Mouse (Mus musculus): ENCODE data around the gene Srcap. TPM values are rescaled to one million over a fixed set of nuclear protein-coding genes. Genes with fewer than 3 reads are reported as not detected.
"Not testable (repeated sequence)": the region's sequence is repeated elsewhere in the genome, so short reads cannot be mapped to it uniquely, and the experiment has no call there.

Srcap gene
- polyA plus RNA-seq, 1 experiment from 2014 or later, result 30.9 TPM

- ATAC-seq (ENCODE audit: extremely low read depth, insufficient number of reproducible peaks, low FRiP score, low TSS enrichment), result no peak
- peaks cover 42% of the 10 kb centered on the region for H3K4me1 ChIP-seq
- 95% methylated on average over 11 of the region's 11 CpGs for WGBS
- H3K36me3 ChIP-seq, result peaks cover 53% of the 10 kb centered on the region
- H3K9ac ChIP-seq, result 0 out of 2 replicates have a peak overlapping the region, but pooled peaks have one; percentile 50
- H3K4me2 ChIP-seq, result peak overlapping the region; percentile 94; the same call in 1 of the 2 replicates
- no peaks in the 10 kb centered on the region for H3K9me3 ChIP-seq
- no peak overlapping the region for H3K4me3 ChIP-seq
- no peaks in the 10 kb centered on the region for H3K27me3 ChIP-seq (replicated peaks)
- no peak overlapping the region for H3K27ac ChIP-seq (replicated peaks)
Measured at GRCm38 (mm10) chr7:127476336-127476735, 35.4 kb upstream of the Srcap start.

GRCm38 (mm10) chr7:127476855-127477254 lies 34.9 kb upstream of the Srcap start:
- Histone ChIP-seq H3K27ac (replicated peaks) (peak overlapping the region; percentile 98), H3K36me3 (peaks cover 58% of the 10 kb centered on the region), H3K27me3 (replicated peaks) (no peaks in the 10 kb centered on the region), H3K9me3 (no peaks in the 10 kb centered on the region), H3K9ac (peak overlapping the region; percentile 97), H3K4me2 (peak overlapping the region; percentile 94), H3K4me1 (peaks cover 46% of the 10 kb centered on the region), H3K4me3 (peak overlapping the region; percentile 81)
- no peak for ATAC-seq (ENCODE audit: extremely low read depth, insufficient number of reproducible peaks, low FRiP score, low TSS enrichment)
- WGBS, result 73% methylated on average over 4 of the region's 4 CpGs

- no peaks in the 10 kb centered on the region for H3K27me3 ChIP-seq (replicated peaks)
- peak overlapping the region; percentile 98 for H3K27ac ChIP-seq (replicated peaks)
- no peaks in the 10 kb centered on the region for H3K9me3 ChIP-seq
- H3K36me3 ChIP-seq, result peaks cover 68% of the 10 kb centered on the region
- under 1% methylated on average over 50 of the region's 50 CpGs for whole genome bisulfite sequencing
- peak overlapping the region; percentile 97 for H3K9ac ChIP-seq
- peak overlapping the region; percentile 81 for H3K4me3 ChIP-seq
- peak; percentile 89 for ATAC-seq (ENCODE audit: extremely low read depth, insufficient number of reproducible peaks, low FRiP score, low TSS enrichment)
- H3K4me2 ChIP-seq, result peak overlapping the region; percentile 94
- H3K4me1 ChIP-seq, result peaks cover 38% of the 10 kb centered on the region
Measured at GRCm38 (mm10) chr7:127477687-127478634, 33.8 kb upstream of the Srcap start.

GRCm38 (mm10) chr7:127478635-127479317 lies 33.0 kb upstream of the Srcap start, which contains the start of gene Fbrs:
Gene Fbrs, plus strand, starts transcription at chr7:127479199.
- peaks cover 38% of the 10 kb centered on the region for H3K4me1 ChIP-seq
- H3K9ac ChIP-seq, result peak within 1 kb of the TSS; percentile 97
- H3K36me3 ChIP-seq, result peaks cover 68% of the 10 kb centered on the region
- H3K4me2 ChIP-seq, result peak within 1 kb of the TSS; percentile 94
- WGBS, result under 1% methylated on average over 62 of the region's 62 CpGs
- H3K9me3 ChIP-seq, result no peaks in the 10 kb centered on the region
- H3K4me3 ChIP-seq, result peak within 1 kb of the TSS; percentile 81
- no peaks in the 10 kb centered on the region for H3K27me3 ChIP-seq (replicated peaks)
- peak; percentile 50 for ATAC-seq (ENCODE audit: extremely low read depth, insufficient number of reproducible peaks, low FRiP score, low TSS enrichment)
- H3K27ac ChIP-seq (replicated peaks), result peak within 1 kb of the TSS; percentile 98

- H3K27ac ChIP-seq (replicated peaks), result peak overlapping the region; percentile 98
- peaks cover 68% of the 10 kb centered on the region for H3K36me3 ChIP-seq
- peak overlapping the region; percentile 81 for H3K4me3 ChIP-seq
- H3K9me3 ChIP-seq, result no peaks in the 10 kb centered on the region
- peaks cover 38% of the 10 kb centered on the region for H3K4me1 ChIP-seq
- H3K27me3 ChIP-seq (replicated peaks), result no peaks in the 10 kb centered on the region
- ATAC-seq (ENCODE audit: extremely low read depth, insufficient number of reproducible peaks, low FRiP score, low TSS enrichment), result no peak
- peak overlapping the region; percentile 97 for H3K9ac ChIP-seq
- peak overlapping the region; percentile 94 for H3K4me2 ChIP-seq
- WGBS, result 4% methylated on average over 47 of the region's 48 CpGs
Measured at GRCm38 (mm10) chr7:127479318-127480225, 32.2 kb upstream of the Srcap start.

GRCm38 (mm10) chr7:127480321-127480720 lies 31.5 kb upstream of the Srcap start:
- peak overlapping the region; percentile 98; the same call in 1 of the 2 replicates for H3K27ac ChIP-seq (replicated peaks)
- ATAC-seq (ENCODE audit: extremely low read depth, insufficient number of reproducible peaks, low FRiP score, low TSS enrichment), result no peak

GRCm38 (mm10) chr7:127485416-127485815 lies 26.4 kb upstream of the Srcap start:
- no peaks in the 10 kb centered on the region for H3K27me3 ChIP-seq (replicated peaks)
- WGBS, result 73% methylated on average over 5 of the region's 5 CpGs
- H3K9ac ChIP-seq, result no peak overlapping the region

More at GRCm38 (mm10) chr7:127480321-127480720, 31.5 kb upstream of the Srcap start:
- H3K4me3 ChIP-seq, result peak overlapping the region; percentile 81
- peaks cover 68% of the 10 kb centered on the region for H3K36me3 ChIP-seq
- H3K9me3 ChIP-seq, result no peaks in the 10 kb centered on the region
- 56% methylated on average over 2 of the region's 2 CpGs for WGBS
- H3K4me1 ChIP-seq, result peaks cover 38% of the 10 kb centered on the region
- peak overlapping the region; percentile 97 for H3K9ac ChIP-seq
- H3K4me2 ChIP-seq, result peak overlapping the region; percentile 94
- H3K27me3 ChIP-seq (replicated peaks), result no peaks in the 10 kb centered on the region

GRCm38 (mm10) chr7:127488364-127488763 lies 23.4 kb upstream of the Srcap start:
- WGBS, result 88% methylated on average over 4 of the region's 5 CpGs
- peaks cover 93% of the 10 kb centered on the region for H3K36me3 ChIP-seq
- not testable (repeated sequence) for H3K27me3 ChIP-seq (replicated peaks); H3K4me3 ChIP-seq; H3K4me1 ChIP-seq; H3K27ac ChIP-seq (replicated peaks); H3K4me2 ChIP-seq; ATAC-seq (ENCODE audit: extremely low read depth, insufficient number of reproducible peaks, low FRiP score, low TSS enrichment); H3K9me3 ChIP-seq; H3K9ac ChIP-seq

More at GRCm38 (mm10) chr7:127485416-127485815, 26.4 kb upstream of the Srcap start:
- peaks cover 98% of the 10 kb centered on the region for H3K36me3 ChIP-seq
- H3K9me3 ChIP-seq, result no peaks in the 10 kb centered on the region
- ATAC-seq (ENCODE audit: extremely low read depth, insufficient number of reproducible peaks, low FRiP score, low TSS enrichment), result no peak
- H3K4me3 ChIP-seq, result no peak overlapping the region
- H3K4me2 ChIP-seq, result no peak overlapping the region
- H3K27ac ChIP-seq (replicated peaks), result no peak overlapping the region
- H3K4me1 ChIP-seq, result peaks cover 15% of the 10 kb centered on the region

- H3K9me3 ChIP-seq, result no peaks in the 10 kb centered on the region
Measured at GRCm38 (mm10) chr7:127489982-127490381, 21.8 kb upstream of the Srcap start.

GRCm38 (mm10) chr7:127491846-127492245 lies 19.9 kb upstream of the Srcap start:
- Histone ChIP-seq H3K4me1 (peaks cover 12% of the 10 kb centered on the region; the same call in 1 of the 2 replicates), H3K27ac (replicated peaks) (no peak overlapping the region), H3K9me3 (no peaks in the 10 kb centered on the region), H3K27me3 (replicated peaks) (no peaks in the 10 kb centered on the region), H3K9ac (no peak overlapping the region), H3K4me3 (no peak overlapping the region), H3K4me2 (no peak overlapping the region), H3K36me3 (peaks cover 59% of the 10 kb centered on the region)
- WGBS, result 89% methylated on average over 3 of the region's 3 CpGs
- no peak for ATAC-seq (ENCODE audit: extremely low read depth, insufficient number of reproducible peaks, low FRiP score, low TSS enrichment)

More at GRCm38 (mm10) chr7:127489982-127490381, 21.8 kb upstream of the Srcap start:
- no peak overlapping the region for H3K4me3 ChIP-seq
- no peak overlapping the region for H3K4me2 ChIP-seq
- 94% methylated on average over 7 of the region's 7 CpGs for WGBS
- ATAC-seq (ENCODE audit: extremely low read depth, insufficient number of reproducible peaks, low FRiP score, low TSS enrichment), result no peak
- H3K9ac ChIP-seq, result no peak overlapping the region
- no peak overlapping the region for H3K27ac ChIP-seq (replicated peaks)
- peaks cover 77% of the 10 kb centered on the region for H3K36me3 ChIP-seq
- H3K4me1 ChIP-seq, result peaks cover 10% of the 10 kb centered on the region; the same call in 1 of the 2 replicates
- no peaks in the 10 kb centered on the region for H3K27me3 ChIP-seq (replicated peaks)

Data from heart, embryonic 13.5 days (tissue).